Mouse (Mus musculus) ovary, adult 18-20 months (tissue): Measurements from ENCODE around the gene Pdia6.

Experiments
- DNase-seq: peaks from one replicate; pipeline ENCODE4 v3.0.0; 2022; ENCODE audit warnings: low spot score, mixed read lengths

Pdia6 gene

DNA sequence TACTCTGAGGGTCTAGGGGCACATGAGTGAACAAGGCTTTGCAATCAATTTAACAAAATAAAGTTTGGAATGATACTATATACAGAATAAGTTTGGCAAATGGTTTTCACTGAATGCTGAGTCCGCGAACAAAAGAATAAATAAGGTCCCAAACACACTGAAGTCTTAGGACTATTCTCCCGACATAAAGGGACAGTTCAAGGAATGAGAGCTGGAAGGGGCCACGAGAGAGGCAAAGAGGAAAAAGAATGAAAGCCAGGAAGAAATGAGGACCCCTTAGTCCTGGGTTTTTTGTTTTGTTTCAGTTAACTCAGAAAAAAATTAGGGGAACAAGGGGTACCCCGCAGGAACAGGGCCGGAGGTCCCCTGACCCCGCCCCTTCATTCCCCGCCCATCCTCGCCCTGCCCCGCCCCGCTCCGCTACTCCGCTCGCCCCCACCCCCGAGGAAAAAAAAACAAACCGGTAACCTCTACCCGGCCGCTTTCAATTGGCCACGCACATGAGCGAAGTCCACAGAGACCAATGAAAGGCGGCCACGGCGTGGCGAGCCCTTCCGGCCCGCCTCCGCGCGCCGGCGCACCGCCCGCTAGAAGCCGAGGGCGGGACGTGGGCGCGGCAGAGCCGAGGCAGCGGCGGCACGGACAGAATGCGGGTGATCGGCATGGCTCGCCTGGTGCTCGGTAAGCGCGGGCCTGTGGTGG, at the start of gene Pdia6:
TSS of gene Pdia6 (plus strand) at position 575 of the 702 bp plus-strand sequence.
- peak; percentile 86 for DNase-seq

DNA sequence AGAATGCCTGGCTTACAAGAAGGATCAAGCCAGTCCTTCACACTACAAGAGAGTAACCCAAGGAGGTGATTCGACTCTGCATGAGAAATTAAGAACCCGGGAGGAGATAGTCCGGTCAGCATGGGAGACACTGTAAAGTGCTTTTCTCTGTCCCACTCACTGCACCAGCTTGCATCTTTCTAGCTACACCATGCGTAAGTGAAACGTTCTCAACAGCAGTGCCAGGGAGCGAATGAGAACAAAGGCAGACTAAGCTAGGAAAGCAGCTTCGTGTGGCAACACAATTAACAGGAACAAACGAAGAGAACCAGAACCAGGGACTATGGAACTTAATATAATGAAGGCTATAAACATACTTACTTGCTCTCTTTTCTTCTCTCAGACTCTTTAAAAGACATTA, 48.0 kb upstream of the Pdia6 start:
- DNase-seq: no peak

DNA sequence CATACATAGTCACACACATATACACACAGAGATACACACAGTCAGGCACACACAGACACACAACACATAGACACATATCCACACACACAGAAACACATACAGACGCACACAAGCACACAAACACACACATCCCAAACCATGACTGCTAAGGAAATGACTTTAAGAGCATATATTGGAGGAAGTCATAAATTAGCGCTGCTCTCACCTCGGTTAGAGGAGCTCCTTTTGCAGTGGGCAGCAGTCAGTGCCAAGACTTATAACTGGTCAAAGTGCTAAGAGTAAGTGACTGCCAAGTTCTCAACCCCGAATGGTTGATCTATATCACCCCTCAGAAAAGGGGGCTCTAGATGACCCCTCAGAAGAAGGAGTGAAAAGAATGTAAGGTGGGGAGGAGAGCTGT, 47.2 kb upstream of the Pdia6 start:
- no peak for DNase-seq

DNA sequence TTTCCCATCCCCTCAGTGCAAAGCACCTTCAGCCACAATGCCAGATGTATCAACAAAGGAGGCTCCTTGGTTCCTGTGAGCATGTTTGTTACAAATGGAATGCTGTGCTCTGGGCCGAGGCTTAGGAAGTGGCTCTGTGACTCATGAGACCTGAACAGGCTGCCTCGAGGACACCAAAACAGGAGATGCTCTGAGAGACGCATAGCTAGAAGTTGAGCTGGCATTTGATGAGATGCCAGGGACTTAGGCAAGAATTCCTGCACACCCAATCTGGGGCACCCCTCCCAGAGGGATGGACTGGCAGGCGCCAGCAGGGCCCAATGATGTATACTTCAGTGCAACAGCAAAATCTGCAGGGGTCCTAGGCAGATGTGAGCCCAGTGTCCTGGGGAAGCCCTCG, 45.7 kb upstream of the Pdia6 start:
- DNase-seq: no peak

DNA sequence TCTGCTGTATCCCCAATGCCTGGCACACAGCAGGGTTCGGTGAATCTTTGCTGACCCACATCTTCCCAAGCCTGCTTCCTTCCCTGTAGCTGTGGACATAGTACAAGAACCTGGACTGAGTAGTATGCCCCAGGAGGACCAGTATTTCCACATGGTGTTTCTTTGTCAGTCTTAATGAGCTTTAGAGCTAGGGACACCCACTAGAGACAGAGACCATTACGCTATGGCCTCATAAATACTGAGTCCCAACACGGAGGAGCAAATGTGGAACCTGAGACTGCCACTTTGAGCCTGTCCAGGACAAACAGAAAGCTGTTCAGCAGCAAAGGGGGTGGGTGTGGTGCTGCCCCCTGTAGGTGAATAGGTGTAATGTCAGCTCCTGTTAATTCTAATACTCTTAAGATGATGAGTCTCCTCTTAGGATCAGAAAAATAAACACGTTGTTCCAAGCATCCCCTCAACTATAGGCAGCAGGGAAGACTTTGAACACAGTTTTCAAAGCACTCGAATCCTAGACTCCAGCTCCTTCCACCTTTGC, 44.4 kb upstream of the Pdia6 start:
- no peak for DNase-seq

DNA sequence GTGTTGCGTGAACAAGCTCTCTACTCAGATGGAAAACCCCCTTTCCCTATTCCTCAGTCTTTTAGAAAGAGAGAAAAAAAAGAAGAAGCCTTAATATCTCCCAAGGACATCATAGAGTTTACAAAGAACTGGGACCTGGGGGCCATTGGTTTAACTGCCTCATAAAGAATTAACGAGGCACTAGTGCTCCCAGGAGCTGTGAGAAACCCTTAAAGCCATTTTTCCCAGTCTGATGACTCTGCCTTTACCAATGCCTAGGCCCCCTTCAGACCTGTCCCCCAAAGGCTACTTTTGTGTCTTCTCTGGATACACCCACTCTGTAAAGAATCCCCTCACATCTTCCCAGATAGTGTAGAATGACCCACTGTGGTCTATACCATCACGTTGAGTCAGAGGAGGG, 43.3 kb upstream of the Pdia6 start:
- no peak for DNase-seq

DNA sequence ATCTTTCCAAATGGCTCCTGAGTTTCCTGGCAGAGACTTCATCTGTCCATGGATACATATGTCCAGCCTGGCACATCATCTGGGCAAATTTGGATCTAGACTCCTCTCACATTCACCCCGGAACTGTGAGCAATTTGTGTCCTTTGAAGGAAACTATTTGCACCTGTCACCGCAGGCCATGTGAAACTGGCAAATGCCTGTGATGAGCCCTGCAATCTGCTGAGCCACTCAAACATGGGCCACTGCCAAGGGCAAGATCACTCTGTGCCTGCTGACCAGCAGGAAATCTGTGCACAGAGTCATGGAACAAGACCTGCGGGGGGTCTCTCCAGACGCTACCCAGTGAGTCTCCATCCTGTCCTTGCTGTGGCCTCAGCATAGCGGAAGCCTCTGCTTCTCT, 41.3 kb upstream of the Pdia6 start:
- DNase-seq: no peak

DNA sequence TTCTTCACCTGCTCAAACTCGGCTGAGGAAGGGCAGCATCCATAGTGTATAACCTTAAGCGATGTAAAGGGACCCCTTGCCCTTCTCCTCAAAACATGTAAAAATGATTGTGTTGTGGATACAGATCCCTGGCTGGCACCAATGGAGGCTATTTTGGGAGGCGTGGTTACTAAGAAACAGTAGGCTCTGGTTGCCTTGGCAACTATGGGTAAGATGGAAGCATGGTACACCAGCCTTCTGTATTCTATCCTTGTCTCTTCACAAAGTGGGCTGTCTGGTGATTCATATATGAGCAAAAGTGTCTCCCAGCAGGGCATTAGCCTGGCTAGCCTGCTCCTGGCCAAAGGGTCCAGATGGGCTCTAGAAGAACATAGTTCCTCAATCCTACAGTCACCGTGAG, 38.4 kb upstream of the Pdia6 start:
- no peak for DNase-seq

DNA sequence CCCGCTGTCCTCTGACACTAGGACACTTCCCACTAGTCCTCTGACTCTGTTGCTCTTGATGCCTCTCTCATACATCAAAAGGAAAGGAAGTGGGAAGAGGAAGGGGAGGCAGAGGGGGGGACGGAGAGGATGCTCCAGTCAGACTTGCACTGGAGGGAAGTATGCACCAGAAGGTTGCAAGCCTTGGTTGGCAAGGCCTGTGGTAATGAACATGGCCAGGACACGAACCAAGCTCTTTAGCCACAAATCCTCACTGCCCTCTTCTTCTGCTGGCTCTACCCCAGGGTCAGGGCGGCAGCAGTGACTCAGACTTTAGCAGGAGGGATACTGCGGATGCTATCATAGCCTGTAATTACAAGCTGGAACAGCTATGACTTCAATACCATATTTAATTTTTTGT, 35.8 kb upstream of the Pdia6 start:
- DNase-seq: no peak

DNA sequence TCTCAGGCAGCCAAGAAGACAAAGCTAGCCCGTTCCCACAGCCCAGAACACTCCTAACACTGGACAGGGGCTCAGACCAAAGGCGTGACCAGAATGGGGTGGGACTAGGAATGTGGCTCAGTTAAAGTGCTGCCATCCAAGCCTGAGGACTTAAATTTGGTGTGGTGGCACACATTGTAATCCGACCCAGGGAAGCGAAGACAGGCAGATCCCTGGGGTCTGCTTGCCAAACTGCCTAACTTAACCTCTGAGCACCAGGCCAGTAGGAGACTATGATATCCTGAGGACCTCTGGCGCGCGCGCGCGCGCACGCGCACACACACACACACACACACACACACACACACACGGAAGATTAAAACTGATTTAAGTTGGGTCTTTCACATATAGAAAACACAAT, 34.8 kb upstream of the Pdia6 start:
- no peak for DNase-seq

DNA sequence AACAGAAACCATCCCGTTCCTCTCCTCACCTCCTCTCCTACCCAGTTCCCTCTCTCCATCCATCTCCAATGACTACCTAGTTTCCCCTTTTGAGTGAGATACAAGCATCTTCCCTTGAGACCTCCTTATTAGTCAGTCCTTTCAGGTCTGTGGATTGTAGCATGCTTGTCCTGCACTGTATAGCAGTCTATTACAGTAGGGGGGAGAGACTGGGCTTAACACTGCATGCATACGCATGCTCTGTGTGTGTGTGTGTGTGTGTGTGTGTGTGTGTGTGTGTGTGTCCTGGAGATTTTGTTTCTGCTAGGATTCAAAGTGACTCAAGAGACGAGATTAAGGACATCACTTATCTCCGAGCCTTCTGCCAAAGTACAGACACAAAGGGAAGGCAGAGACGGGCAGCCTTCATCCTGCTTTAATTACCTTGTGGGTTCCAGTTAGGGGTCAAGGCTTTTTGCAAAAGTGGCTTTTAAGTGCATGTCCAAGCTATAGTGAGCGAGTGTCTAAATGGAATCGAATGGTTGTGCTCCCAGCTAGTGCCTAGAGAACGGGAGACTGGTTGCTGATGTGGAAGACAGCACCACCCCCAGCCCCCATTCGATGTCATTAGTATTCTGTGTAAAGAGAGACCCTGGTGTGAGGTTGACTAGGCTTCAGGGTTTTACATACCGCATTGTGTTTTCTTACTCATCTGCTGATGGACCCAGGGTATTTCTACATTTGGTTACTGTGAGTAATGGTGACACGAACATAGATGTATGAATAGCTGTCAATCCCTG, 30.6 kb upstream of the Pdia6 start:
- DNase-seq: no peak

DNA sequence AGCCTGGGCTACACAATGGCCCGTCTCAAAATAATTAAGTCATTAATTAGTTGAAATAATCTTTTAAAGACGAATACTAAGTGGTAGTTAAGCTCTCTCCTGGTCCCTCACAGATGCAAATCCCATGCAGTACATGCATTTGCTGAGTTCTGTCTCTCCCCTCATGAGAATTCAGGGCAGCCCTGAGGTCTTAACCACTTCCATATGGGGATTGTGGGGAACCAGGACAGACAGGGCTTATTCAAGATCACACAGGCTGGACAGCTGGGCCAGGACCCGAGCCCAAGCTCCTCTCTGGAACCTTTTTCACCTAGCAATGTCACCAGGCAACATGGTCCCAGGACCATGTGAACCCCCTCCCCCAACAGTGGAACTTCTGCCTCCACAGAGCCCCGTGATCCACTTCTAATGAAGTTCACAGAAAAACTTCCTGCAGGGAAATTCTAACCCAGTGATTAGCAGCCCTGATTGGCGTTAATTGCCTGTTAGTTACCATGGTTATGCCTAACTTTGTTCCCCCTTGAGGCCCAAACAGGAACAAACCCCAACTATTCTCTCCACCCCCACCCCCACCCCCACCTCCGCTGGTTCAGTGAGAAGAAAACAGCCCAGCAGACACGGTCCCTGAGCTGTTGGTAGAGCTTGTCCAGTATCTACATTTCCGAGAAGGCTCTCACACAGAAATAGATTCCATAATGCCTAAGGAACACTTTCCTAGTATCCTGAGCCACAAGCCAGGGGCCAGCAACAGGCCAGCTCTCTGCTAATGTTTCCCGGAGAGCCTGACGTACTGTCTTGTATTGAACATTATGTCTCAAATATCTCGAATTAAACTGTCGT, 27.5 kb upstream of the Pdia6 start:
- no peak for DNase-seq

DNA sequence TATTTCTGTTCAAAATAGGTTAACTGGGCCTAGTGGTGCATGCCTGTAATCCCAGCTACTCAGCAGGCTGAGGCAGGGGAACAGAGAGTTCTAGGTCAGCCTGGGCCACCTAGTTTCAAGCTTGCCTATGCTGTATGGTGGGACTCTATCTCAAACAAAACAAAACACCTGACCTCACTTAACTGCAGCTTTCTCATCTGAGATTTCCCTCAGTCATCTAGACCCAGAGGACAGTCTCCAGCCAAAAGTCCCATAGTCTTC, 27.0 kb upstream of the Pdia6 start:
- no peak for DNase-seq

DNA sequence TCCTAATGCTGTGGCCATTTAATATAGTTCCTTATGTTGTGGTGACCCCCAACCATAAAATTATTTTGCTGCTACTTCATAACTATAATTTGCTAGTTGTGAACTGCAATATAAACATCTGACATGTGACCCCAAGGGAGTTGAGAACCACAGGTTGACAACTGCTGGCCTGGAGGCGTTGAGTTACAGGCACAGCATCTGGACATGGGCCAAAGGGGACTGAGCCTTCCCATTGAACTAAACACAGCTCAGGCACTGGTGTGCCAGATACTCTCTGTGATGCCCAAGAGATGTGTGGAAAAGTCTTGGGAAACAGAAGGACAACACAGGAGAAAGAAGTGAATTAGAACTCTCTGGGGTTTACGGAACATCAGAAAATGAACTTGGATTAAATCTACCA, 25.3 kb upstream of the Pdia6 start:
- DNase-seq: no peak

DNA sequence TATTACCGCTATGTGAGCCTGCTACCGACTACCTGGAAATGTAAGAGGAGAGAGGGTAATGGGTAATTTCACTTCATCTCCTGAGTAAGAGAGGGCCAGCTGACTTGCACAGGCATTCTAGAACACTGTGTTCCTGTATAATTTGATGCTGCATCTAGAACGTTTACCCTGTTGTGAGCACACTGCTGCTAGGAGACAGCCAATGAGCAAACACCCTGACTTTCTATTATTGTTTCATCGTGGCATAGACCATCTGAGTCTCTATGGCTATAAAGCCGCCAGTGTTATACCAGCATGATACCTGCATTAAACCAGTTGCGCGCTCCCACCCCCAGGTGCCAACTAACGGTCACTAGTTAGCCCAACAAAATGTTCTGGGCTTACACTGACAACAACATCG, 24.7 kb upstream of the Pdia6 start:
- DNase-seq: no peak

DNA sequence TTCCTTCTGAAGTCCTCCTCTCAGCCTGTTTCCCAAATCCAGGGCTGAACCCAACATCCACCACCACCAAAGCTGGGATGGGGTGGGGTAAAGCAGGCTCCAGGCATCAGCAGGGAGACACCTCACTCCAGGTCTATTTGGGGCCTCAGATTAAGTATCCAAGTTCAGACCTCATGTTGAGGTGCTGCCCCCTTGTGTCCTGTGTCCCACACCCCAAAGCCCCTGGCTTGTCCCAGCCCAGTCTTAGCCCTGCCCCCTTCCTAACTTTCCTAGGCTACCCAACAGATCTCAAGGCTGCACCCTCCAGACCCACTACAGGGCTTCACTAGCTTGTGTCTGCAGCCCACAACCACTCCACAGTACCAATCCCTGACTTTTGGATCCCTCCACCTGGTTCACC, 24.3 kb upstream of the Pdia6 start:
- DNase-seq: no peak

DNA sequence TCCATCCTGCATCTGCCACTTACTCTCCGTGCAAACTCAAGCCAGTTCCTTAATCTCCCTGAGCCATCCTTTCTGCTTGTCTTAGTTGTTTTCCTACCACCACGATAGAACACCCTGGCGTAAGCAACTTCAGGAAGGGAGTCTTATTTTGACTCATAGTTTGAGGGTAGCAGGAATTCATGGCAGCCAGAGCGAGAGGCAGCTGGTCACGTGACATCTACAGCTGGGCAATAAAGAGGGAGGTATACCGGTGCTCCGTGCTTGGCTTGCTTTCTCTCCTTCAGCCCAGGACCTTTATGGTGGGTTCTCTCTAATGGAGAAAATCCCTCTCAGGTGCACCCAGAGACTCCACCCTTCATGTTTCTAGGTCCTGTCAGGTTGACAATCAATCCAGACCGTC, 15.4 kb upstream of the Pdia6 start:
- DNase-seq: no peak

DNA sequence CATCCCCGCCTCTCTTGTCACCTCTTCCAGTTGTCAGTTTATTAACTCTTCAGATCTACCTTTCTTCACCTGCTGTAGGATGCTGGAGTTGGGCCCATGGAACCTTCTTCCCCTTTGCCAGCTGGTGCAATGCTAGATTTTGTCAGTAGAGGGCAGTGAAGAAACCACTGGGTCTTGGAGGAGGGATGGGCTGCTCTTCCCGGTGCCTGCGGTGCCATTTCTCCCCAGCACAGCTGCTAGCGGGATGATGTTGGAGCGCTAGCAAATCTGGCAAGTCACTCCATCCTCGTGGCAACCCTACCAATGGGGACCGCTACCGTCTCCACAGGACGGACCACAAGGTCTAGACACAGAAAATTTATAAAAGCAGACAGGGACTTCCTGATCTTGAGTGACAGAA, 13.3 kb upstream of the Pdia6 start:
- DNase-seq: no peak

DNA sequence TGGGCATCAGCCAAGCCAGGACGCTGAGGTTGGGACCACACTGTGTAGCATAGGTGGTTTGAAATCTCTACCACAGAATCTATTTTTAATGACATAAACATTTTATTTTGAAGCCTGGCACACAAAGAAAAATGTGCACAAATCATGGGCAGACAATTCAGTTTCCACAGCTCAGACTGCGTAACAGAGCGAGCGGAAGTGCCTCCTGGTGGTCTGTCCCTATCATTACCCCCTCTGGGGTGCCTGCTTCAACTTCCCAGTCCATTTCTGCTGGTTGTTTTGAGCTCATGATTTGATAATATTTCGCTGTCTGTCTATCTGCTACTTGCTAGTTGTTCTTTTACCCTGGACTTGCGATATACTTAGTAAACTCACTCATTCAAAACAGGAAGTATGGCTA, 10.7 kb upstream of the Pdia6 start:
- no peak for DNase-seq

DNA sequence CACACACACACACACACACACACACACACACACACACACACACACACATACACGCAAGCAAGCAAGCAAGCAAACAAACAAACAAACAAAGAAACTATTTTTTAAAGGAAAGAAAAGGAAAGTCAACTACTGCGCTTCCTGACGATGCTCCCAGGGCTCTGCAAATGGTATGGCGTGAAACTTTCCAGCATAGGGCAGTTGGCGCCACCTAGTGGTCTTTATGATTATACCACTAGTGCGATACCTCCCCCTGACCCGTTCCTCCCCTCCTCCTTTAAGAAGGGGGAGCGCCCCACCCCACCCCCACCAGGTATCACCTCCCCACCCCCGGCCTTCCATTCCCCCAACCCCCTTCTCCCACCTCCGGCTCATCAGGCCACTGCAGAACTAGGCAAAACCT, 9.4 kb upstream of the Pdia6 start:
- DNase-seq: no peak

DNA sequence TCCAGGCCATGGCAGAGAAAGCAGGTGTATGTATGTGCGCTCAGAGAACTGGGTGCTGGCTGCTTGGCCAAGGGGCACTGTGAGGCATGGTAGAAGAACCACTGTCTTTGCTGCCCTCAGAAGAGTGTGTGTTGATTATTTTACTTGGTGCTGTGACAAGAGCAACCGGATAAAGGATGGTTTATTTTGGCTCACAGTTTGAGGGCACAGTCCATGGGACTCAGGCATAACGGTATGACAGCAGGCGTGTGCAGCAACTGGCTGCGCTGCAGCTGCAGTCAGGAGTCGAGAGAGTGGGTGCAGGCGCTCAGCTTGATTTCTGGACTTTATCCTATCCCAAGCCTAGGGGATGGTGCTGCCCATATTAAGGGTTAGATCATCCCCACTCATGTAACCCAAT, 7.9 kb upstream of the Pdia6 start:
- DNase-seq: no peak

DNA sequence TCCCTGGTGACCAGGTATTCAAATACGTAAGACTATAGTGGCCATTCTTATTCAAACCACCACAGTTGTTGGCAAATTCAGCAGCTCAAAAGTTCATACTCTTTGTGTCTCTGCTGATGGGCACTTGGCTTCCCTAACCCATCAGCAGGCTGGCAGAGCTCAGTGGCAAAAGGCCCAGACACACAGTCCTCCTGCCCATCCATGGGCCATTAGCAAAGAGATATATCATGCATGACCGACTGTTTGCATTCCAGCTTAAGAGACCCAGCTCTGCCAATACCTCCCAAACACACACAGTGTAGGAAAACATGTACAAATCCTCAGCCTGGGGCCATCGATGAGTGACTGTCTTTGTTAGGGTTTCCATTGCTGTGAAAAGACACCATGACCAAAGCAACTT, 5.3 kb upstream of the Pdia6 start:
- DNase-seq: no peak

DNA sequence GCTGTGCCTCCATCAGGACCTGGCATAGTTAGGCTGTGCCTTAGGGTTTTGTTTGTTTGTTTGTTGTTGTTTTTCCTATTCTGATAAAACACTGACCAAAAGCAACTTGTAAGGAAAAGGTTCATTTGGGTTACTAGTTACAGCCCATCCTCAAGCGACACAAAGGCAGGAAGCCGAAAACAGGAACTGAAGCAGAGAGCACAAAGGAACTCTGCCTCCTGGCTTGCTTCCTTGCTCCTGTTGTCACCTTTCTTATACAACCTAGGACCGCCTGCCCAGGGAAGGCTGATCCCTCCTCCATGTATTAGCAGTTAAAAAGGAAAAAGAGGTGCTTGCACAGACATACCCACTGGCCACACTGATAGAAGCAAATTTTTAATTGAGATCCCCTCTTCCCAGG, 2.5 kb upstream of the Pdia6 start:
- DNase-seq: no peak
